Mouse (Mus musculus) erythroblast, embryonic 14.5 days (primary cell): Measurements from ENCODE around the gene Spty2d1.

ENCODE experiments used
- GATA1 ChIP-seq: IDR thresholded peaks from 2 replicates; pipeline ENCODE4 v1.6.1; 2012; ENCODE audit warnings: low read length, inconsistent platforms, mixed read lengths
- TAL1 ChIP-seq: IDR thresholded peaks from 3 replicates; pipeline ENCODE4 v1.6.1; 2012; ENCODE audit warnings: low read length, inconsistent platforms, mixed read lengths

- TF ChIP-seq TAL1 (no peak), GATA1 (no peak)
These were observed 33.5 kb upstream of the Spty2d1 start for GRCm38 (mm10) chr7:47041706-47042105.
